ENCODE assay signal across 23 mouse cellular contexts in genomic region chr14:57230264-57231015, GRCm38 (mm10).
A peak's percentile ranks its signal among the peaks of the same experiment; 100 is the strongest.
DNase-seq lines count a peak whose midpoint lies in the region; ATAC-seq and TF ChIP-seq lines count a peak whose summit lies in the region.
"Had no signal": no experiment of that assay in that cellular context is flagged by ENCODE, and none has a peak within 500 bp of the region (broad histone marks: within the 10 kb centered on the region; RNA-seq: fewer than 3 reads in every experiment).

No protein-coding gene starts in this region.

- H3K27me3 ChIP-seq in forebrain, embryonic 10.5 days (ENCODE audit: poor library complexity, severe bottlenecking) = no peaks in the 10 kb centered on the region
- no peaks in the 10 kb centered on the region for H3K27me3 ChIP-seq in forebrain, embryonic 14.5 days (replicated peaks; ENCODE audit: control insufficient read depth, insufficient read depth, low read length)
- H3K27me3 ChIP-seq in small intestine, adult 2 months (ENCODE audit: control insufficient read depth, insufficient read depth, low read length) = no peaks in the 10 kb centered on the region
- H3K27me3 ChIP-seq: embryonic facial prominence, embryonic 12.5 days; forebrain, embryonic 12.5 days; heart, embryonic 15.5 days had no signal

- no peak overlapping the region for H3K4me2 ChIP-seq in forebrain, embryonic 14.5 days (ENCODE audit: low read length)
- H3K4me2 ChIP-seq: embryonic facial prominence, embryonic 12.5 days; forebrain, embryonic 12.5 days; heart, embryonic 11.5 days; heart, embryonic 15.5 days had no signal

- no peaks in the 10 kb centered on the region for H3K36me3 ChIP-seq in forebrain, embryonic 10.5 days (replicated peaks)
- no peaks in the 10 kb centered on the region for H3K36me3 ChIP-seq in forebrain, embryonic 14.5 days (ENCODE audit: control insufficient read depth, insufficient read depth, low read length)
- no peaks in the 10 kb centered on the region for H3K36me3 ChIP-seq in small intestine, adult 2 months (ENCODE audit: control insufficient read depth, insufficient read depth, low read length)
- H3K36me3 ChIP-seq: embryonic facial prominence, embryonic 12.5 days; forebrain, embryonic 12.5 days; G1E; heart, embryonic 15.5 days had no signal

- H3K4me1 ChIP-seq in forebrain, embryonic 10.5 days = peaks cover 13% of the 10 kb centered on the region
- H3K4me1 ChIP-seq in forebrain, embryonic 14.5 days (ENCODE audit: control insufficient read depth, insufficient read depth, low read length) = no peaks in the 10 kb centered on the region
- H3K4me1 ChIP-seq in small intestine, adult 2 months (ENCODE audit: control insufficient read depth, insufficient read depth, insufficient read length, low read length) = peaks cover 11% of the 10 kb centered on the region; the same call in 1 of the 2 replicates
- H3K4me1 ChIP-seq: heart, embryonic 15.5 days had no signal

- TF ChIP-seq CTCF in small intestine, adult 2 months (IDR thresholded peaks at IDR 0.05; ENCODE audit: extremely low read depth, insufficient read length, insufficient replicate concordance, low read depth, low read length) = peak; percentile 13; the same call in 1 of the 2 replicates

- DNase-seq in forebrain, embryonic 10.5 days (ENCODE audit: extremely low spot score, low spot score) = peak; percentile 9
- no peak for DNase-seq in forebrain, embryonic 14.5 days (ENCODE audit: low spot score)
- DNase-seq in testis, postnatal 10 days (ENCODE audit: low spot score) = peak; percentile 27
- DNase-seq in testis, postnatal 14 days (ENCODE audit: low spot score) = no peak
- DNase-seq in right cerebral cortex, adult 18-20 months = no peak
- DNase-seq in layer of hippocampus, adult 9-11 months = no peak
- DNase-seq: adrenal gland, postnatal 10 days; B cell, adult 2 months; cerebellum, adult 11-12 months; cerebellum, adult 9-10 months; cerebellum, postnatal 25 days; forebrain, postnatal 0 days; gastrocnemius, adult 2 months; gastrocnemius, postnatal 25 days; heart, postnatal 14 days had no signal

- 77% methylated on average over 6 of the region's 6 CpGs for WGBS in forebrain, embryonic 10.5 days
- 80% methylated on average over 6 of the region's 6 CpGs for WGBS in forebrain, embryonic 14.5 days
- WGBS in small intestine, adult 2 months = 28% methylated on average over 6 of the region's 6 CpGs

- H3K9ac ChIP-seq in forebrain, embryonic 14.5 days (ENCODE audit: low read length) = no peak overlapping the region
- H3K9ac ChIP-seq: embryonic facial prominence, embryonic 12.5 days; forebrain, embryonic 12.5 days; forebrain, postnatal 0 days; heart, embryonic 15.5 days had no signal

- H3K4me3 ChIP-seq in forebrain, embryonic 10.5 days = no peak overlapping the region
- H3K4me3 ChIP-seq in forebrain, embryonic 14.5 days (ENCODE audit: low read depth, low read length) = no peak overlapping the region
- no peak overlapping the region for H3K4me3 ChIP-seq in small intestine, adult 2 months (ENCODE audit: low read depth, low read length)
- H3K4me3 ChIP-seq: embryonic facial prominence, embryonic 12.5 days; forebrain, embryonic 12.5 days; gastrocnemius, adult 2 months; heart, embryonic 15.5 days had no signal

- no peak overlapping the region for H3K27ac ChIP-seq in forebrain, embryonic 10.5 days
- H3K27ac ChIP-seq in forebrain, embryonic 14.5 days (ENCODE audit: low read depth, low read length) = no peak overlapping the region
- H3K27ac ChIP-seq in small intestine, adult 2 months (ENCODE audit: insufficient read depth, low read depth, low read length) = peak overlapping the region; percentile 95
- H3K27ac ChIP-seq: embryonic facial prominence, embryonic 12.5 days; forebrain, embryonic 12.5 days; gastrocnemius, adult 2 months; heart, embryonic 15.5 days had no signal

- no peak for ATAC-seq in forebrain, embryonic 14.5 days
- ATAC-seq: CD4-positive, CD25-positive, alpha-beta regulatory T cell, adult 4 months; forebrain, postnatal 0 days; hindbrain, embryonic 16.5 days had no signal

- no peaks in the 10 kb centered on the region for H3K9me3 ChIP-seq in forebrain, embryonic 10.5 days
- H3K9me3 ChIP-seq in forebrain, embryonic 14.5 days (replicated peaks; ENCODE audit: control insufficient read depth, low read length) = no peaks in the 10 kb centered on the region
- H3K9me3 ChIP-seq: embryonic facial prominence, embryonic 12.5 days; forebrain, embryonic 12.5 days; G1E; heart, embryonic 15.5 days had no signal

- TF ChIP-seq POLR2A in small intestine, adult 2 months (IDR thresholded peaks at IDR 0.05; ENCODE audit: low read depth, low read length) = no peak

Comparison
In these comparisons a context has a peak if more than half of its experiments do, and no peak if none do; other contexts are left out.
1. DNase-seq: peak in forebrain, embryonic 10.5 days (single experiment) and testis, postnatal 10 days (single experiment); none in forebrain, embryonic 14.5 days (single experiment), testis, postnatal 14 days (single experiment), right cerebral cortex, adult 18-20 months (single experiment) and layer of hippocampus, adult 9-11 months (single experiment).